Mouse (Mus musculus): ENCODE results near the gene Rtl6. TPM values are rescaled to one million over a fixed set of nuclear protein-coding genes. Genes with fewer than 3 reads are reported as not detected.
A peak's percentile ranks its signal among the peaks of the same experiment; 100 is the strongest.

Rtl6 gene
- 18.8 and 26.1 TPM in 2 replicates for polyA plus RNA-seq (2012; rRNA removed)

- DNase-seq, result peak; percentile 76
- 13% methylated on average over 59 of the region's 59 CpGs for WGBS
- Histone ChIP-seq H3K27ac (ENCODE audit: control insufficient read depth, insufficient read depth, low read length) (no peak within 1 kb of the TSS), H3K27me3 (ENCODE audit: control insufficient read depth, insufficient read depth, low read length) (no peaks in the 10 kb centered on the region), H3K36me3 (ENCODE audit: control insufficient read depth, insufficient read depth, low read length) (no peaks in the 10 kb centered on the region), H3K4me3 (ENCODE audit: control insufficient read depth, insufficient read depth, low read length) (peak within 1 kb of the TSS; percentile 81), H3K4me1 (replicated peaks; ENCODE audit: control insufficient read depth, insufficient read depth, low read length) (peaks cover 8% of the 10 kb centered on the region)
- TF ChIP-seq POLR2A (IDR thresholded peaks at IDR 0.05; ENCODE audit: control insufficient read depth, extremely low read depth, insufficient read depth, low read length, poor library complexity) (no peak), CTCF (IDR thresholded peaks at IDR 0.05; ENCODE audit: borderline replicate concordance, control insufficient read depth, extremely low read depth, insufficient read depth, low read length, poor library complexity) (0 out of 2 replicates have a peak, but pooled peaks have one; percentile 15)
Measured at GRCm38 (mm10) chr15:84557189-84557921, at the start of gene Rtl6. Gene Rtl6, minus strand, starts transcription at chr15:84557823.

DNA sequence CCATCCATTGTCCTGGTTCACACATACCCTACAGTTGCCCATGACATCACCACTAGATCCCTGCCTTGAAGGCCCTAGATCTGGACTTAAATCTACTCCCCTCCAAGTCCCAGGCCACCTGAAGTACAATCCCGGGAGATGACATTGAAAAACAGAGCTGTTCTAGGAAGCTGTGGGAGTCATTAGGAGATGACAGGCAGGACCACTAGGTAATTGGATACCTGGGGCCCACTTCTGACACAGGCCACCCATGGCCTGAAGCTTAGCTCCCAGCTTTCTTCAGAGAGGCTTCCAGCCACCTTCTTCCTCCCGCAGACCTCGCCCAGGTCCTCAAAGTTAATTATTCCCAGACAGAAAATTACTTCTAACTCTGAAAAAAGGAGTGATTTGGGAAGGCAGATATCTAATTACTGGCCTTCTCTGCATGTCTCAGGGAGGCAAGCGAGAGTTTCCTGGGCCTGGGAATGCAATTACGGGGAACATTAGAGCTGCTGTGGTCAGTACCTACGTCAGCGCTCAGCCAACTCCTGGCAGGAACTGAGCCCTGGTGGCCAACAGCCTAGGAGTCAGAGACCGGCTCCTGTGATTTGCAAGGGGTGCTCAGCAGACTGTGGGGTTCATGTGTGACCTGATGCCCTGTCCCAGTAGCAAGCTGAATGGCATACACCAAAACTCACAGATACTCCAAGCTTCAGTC lies 45.8 kb upstream of the Rtl6 start:
- Histone ChIP-seq H3K27me3 (ENCODE audit: control insufficient read depth, insufficient read depth, low read length) (no peaks in the 10 kb centered on the region), H3K4me3 (ENCODE audit: control insufficient read depth, insufficient read depth, low read length) (no peak overlapping the region), H3K4me1 (replicated peaks; ENCODE audit: control insufficient read depth, insufficient read depth, low read length) (no peaks in the 10 kb centered on the region), H3K36me3 (ENCODE audit: control insufficient read depth, insufficient read depth, low read length) (no peaks in the 10 kb centered on the region), H3K27ac (ENCODE audit: control insufficient read depth, insufficient read depth, low read length) (no peak overlapping the region)
- TF ChIP-seq CTCF (IDR thresholded peaks at IDR 0.05; ENCODE audit: borderline replicate concordance, control insufficient read depth, extremely low read depth, insufficient read depth, low read length, poor library complexity) (no peak), POLR2A (IDR thresholded peaks at IDR 0.05; ENCODE audit: control insufficient read depth, extremely low read depth, insufficient read depth, low read length, poor library complexity) (no peak)
- 94% methylated on average over 8 of the region's 8 CpGs for WGBS
- DNase-seq, result no peak

GRCm38 (mm10) chr15:84600977-84601595 lies 43.5 kb upstream of the Rtl6 start:
- Histone ChIP-seq H3K36me3 (ENCODE audit: control insufficient read depth, insufficient read depth, low read length) (no peaks in the 10 kb centered on the region), H3K4me3 (ENCODE audit: control insufficient read depth, insufficient read depth, low read length) (no peak overlapping the region), H3K27ac (ENCODE audit: control insufficient read depth, insufficient read depth, low read length) (no peak overlapping the region), H3K4me1 (replicated peaks; ENCODE audit: control insufficient read depth, insufficient read depth, low read length) (no peaks in the 10 kb centered on the region), H3K27me3 (ENCODE audit: control insufficient read depth, insufficient read depth, low read length) (no peaks in the 10 kb centered on the region)
- no peak for DNase-seq
- TF ChIP-seq CTCF (IDR thresholded peaks at IDR 0.05; ENCODE audit: borderline replicate concordance, control insufficient read depth, extremely low read depth, insufficient read depth, low read length, poor library complexity), result no peak
- no peak for TF ChIP-seq POLR2A (IDR thresholded peaks at IDR 0.05; ENCODE audit: control insufficient read depth, extremely low read depth, insufficient read depth, low read length, poor library complexity)
- 85% methylated on average over 9 of the region's 9 CpGs for WGBS

GRCm38 (mm10) chr15:84598911-84599310 lies 41.3 kb upstream of the Rtl6 start:
- H3K36me3 ChIP-seq (ENCODE audit: control insufficient read depth, insufficient read depth, low read length), result no peaks in the 10 kb centered on the region
- H3K27ac ChIP-seq (ENCODE audit: control insufficient read depth, insufficient read depth, low read length), result no peak overlapping the region
- no peaks in the 10 kb centered on the region for H3K27me3 ChIP-seq (ENCODE audit: control insufficient read depth, insufficient read depth, low read length)
- peaks cover 2% of the 10 kb centered on the region for H3K4me1 ChIP-seq (replicated peaks; ENCODE audit: control insufficient read depth, insufficient read depth, low read length)
- no peak for TF ChIP-seq POLR2A (IDR thresholded peaks at IDR 0.05; ENCODE audit: control insufficient read depth, extremely low read depth, insufficient read depth, low read length, poor library complexity)
- TF ChIP-seq CTCF (IDR thresholded peaks at IDR 0.05; ENCODE audit: borderline replicate concordance, control insufficient read depth, extremely low read depth, insufficient read depth, low read length, poor library complexity), result no peak
- no peak overlapping the region for H3K4me3 ChIP-seq (ENCODE audit: control insufficient read depth, insufficient read depth, low read length)
- WGBS, result 92% methylated on average over 2 of the region's 2 CpGs
- DNase-seq, result no peak

DNA sequence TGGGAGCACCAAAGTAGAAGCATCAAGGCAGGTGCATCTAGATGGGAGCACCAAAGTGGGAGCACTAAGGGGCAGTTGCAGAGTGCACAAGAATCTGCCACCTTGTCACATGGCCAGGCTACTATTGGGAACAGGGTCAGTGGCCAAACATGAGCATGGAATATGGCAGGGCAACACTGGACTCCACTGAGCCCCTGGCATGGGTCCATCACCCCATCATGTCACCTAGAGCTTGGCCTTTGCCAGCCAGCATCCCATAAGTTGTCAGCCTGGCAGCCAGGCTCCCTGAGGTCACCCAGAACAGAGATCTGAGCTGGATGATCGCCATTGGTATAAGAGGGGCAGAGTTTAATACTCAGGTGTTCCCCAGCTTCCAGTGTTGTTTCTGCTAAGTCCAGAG lies 40.2 kb upstream of the Rtl6 start:
- Histone ChIP-seq H3K4me1 (replicated peaks; ENCODE audit: control insufficient read depth, insufficient read depth, low read length) (peaks cover 7% of the 10 kb centered on the region), H3K36me3 (ENCODE audit: control insufficient read depth, insufficient read depth, low read length) (no peaks in the 10 kb centered on the region), H3K27me3 (ENCODE audit: control insufficient read depth, insufficient read depth, low read length) (no peaks in the 10 kb centered on the region), H3K27ac (ENCODE audit: control insufficient read depth, insufficient read depth, low read length) (no peak overlapping the region), H3K4me3 (ENCODE audit: control insufficient read depth, insufficient read depth, low read length) (no peak overlapping the region)
- no peak for DNase-seq
- 95% methylated on average over 1 of the region's 1 CpGs for WGBS
- no peak for TF ChIP-seq CTCF (IDR thresholded peaks at IDR 0.05; ENCODE audit: borderline replicate concordance, control insufficient read depth, extremely low read depth, insufficient read depth, low read length, poor library complexity)
- TF ChIP-seq POLR2A (IDR thresholded peaks at IDR 0.05; ENCODE audit: control insufficient read depth, extremely low read depth, insufficient read depth, low read length, poor library complexity), result no peak

DNA sequence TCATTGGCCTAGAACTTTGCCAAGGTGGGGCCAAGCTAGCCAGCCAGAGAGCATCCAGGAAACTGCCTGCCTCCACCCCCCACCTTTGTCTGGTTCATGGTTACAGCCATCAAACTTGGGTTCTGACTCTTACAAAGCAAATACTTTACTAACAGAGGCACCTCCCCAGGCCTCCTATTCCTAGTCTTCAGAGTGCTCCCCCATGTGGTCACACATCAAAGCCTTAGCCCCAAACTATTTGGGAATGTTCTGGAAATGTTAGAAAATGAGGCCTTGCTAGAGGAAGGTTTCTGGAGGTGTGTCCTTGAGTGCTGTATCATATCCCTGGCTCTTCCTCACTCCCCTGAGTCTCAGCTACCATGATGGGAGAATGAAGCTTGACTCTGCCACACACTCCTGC lies 39.4 kb upstream of the Rtl6 start:
- H3K4me3 ChIP-seq (ENCODE audit: control insufficient read depth, insufficient read depth, low read length), result no peak overlapping the region
- H3K27me3 ChIP-seq (ENCODE audit: control insufficient read depth, insufficient read depth, low read length), result no peaks in the 10 kb centered on the region
- no peak for TF ChIP-seq POLR2A (IDR thresholded peaks at IDR 0.05; ENCODE audit: control insufficient read depth, extremely low read depth, insufficient read depth, low read length, poor library complexity)
- TF ChIP-seq CTCF (IDR thresholded peaks at IDR 0.05; ENCODE audit: borderline replicate concordance, control insufficient read depth, extremely low read depth, insufficient read depth, low read length, poor library complexity), result no peak

More for the DNA sequence above, 39.4 kb upstream of the Rtl6 start:
- Histone ChIP-seq H3K27ac (ENCODE audit: control insufficient read depth, insufficient read depth, low read length) (no peak overlapping the region), H3K36me3 (ENCODE audit: control insufficient read depth, insufficient read depth, low read length) (no peaks in the 10 kb centered on the region), H3K4me1 (replicated peaks; ENCODE audit: control insufficient read depth, insufficient read depth, low read length) (peaks cover 7% of the 10 kb centered on the region)
- DNase-seq, result no peak
